Comparison of ENCODE assay signal across 19 mouse cellular contexts in genomic region chr10:50898621-50899020, GRCm38 (mm10). TPM values are rescaled to one million over a fixed set of nuclear protein-coding genes. Genes with fewer than 3 reads are reported as not detected.
DNase-seq lines count a peak whose midpoint lies in the region; ATAC-seq and TF ChIP-seq lines count a peak whose summit lies in the region.
"Had no signal": no experiment of that assay in that cellular context is flagged by ENCODE, and none has a peak within 500 bp of the region (broad histone marks: within the 10 kb centered on the region; RNA-seq: fewer than 3 reads in every experiment).

No protein-coding gene starts in this region.

- ATAC-seq in kidney, embryonic 14.5 days (ENCODE audit: low FRiP score, low TSS enrichment): no peak
- ATAC-seq in limb, embryonic 11.5 days (ENCODE audit: insufficient number of reproducible peaks, low FRiP score, low TSS enrichment, low read depth): no peak
- ATAC-seq in midbrain, embryonic 12.5 days (ENCODE audit: low FRiP score, low read depth): no peak
- no peak for ATAC-seq in midbrain, embryonic 15.5 days (replicated peaks)
- no peak for ATAC-seq in lung, postnatal 0 days

- 0 out of 2 replicates have a peak, but pooled peaks cover 3% of the 10 kb centered on the region for H3K4me1 ChIP-seq in kidney, embryonic 14.5 days (ENCODE audit: control insufficient read depth, insufficient read depth, low read length)
- peaks cover 5% of the 10 kb centered on the region; the same call in 1 of the 2 replicates for H3K4me1 ChIP-seq in limb, embryonic 11.5 days (ENCODE audit: control insufficient read depth, insufficient read depth, low read length)
- peaks cover 29% of the 10 kb centered on the region for H3K4me1 ChIP-seq in limb, embryonic 10.5 days
- H3K4me1 ChIP-seq in midbrain, embryonic 12.5 days: peaks cover 32% of the 10 kb centered on the region
- H3K4me1 ChIP-seq in midbrain, embryonic 15.5 days: peaks cover 23% of the 10 kb centered on the region
- peaks cover 7% of the 10 kb centered on the region for H3K4me1 ChIP-seq in lung, postnatal 0 days (ENCODE audit: insufficient read depth, low read depth, low read length)

- H3K4me3 ChIP-seq in kidney, embryonic 14.5 days (ENCODE audit: low read length): peak overlapping the region; percentile 52
- no peak overlapping the region for H3K4me3 ChIP-seq in limb, embryonic 11.5 days (ENCODE audit: low read depth, low read length)
- no peak overlapping the region for H3K4me3 ChIP-seq in limb, embryonic 10.5 days
- peak overlapping the region; percentile 18; the same call in 1 of the 2 replicates for H3K4me3 ChIP-seq in midbrain, embryonic 12.5 days
- H3K4me3 ChIP-seq in midbrain, embryonic 15.5 days: 0 out of 2 replicates have a peak overlapping the region, but pooled peaks have one; percentile 9
- H3K4me3 ChIP-seq in lung, postnatal 0 days (ENCODE audit: low read depth, low read length): no peak overlapping the region
- H3K4me3 ChIP-seq: embryonic facial prominence, embryonic 12.5 days; heart, embryonic 12.5 days; hindbrain, embryonic 10.5 days had no signal

- 0 out of 2 replicates have a peak overlapping the region, but pooled peaks have one; percentile 19 for H3K9ac ChIP-seq in kidney, embryonic 14.5 days (ENCODE audit: low read depth, low read length)
- H3K9ac ChIP-seq in limb, embryonic 11.5 days (ENCODE audit: low read length): no peak overlapping the region
- H3K9ac ChIP-seq in midbrain, embryonic 12.5 days (replicated peaks): no peak overlapping the region
- no peak overlapping the region for H3K9ac ChIP-seq in midbrain, embryonic 15.5 days
- no peak overlapping the region for H3K9ac ChIP-seq in lung, postnatal 0 days (replicated peaks; ENCODE audit: low read depth)
- H3K9ac ChIP-seq: embryonic facial prominence, embryonic 12.5 days; forebrain, embryonic 12.5 days; heart, embryonic 12.5 days had no signal

- H3K27me3 ChIP-seq in kidney, embryonic 14.5 days (ENCODE audit: control insufficient read depth, insufficient read depth, low read length): peaks cover 70% of the 10 kb centered on the region
- peaks cover 60% of the 10 kb centered on the region for H3K27me3 ChIP-seq in limb, embryonic 11.5 days (ENCODE audit: control insufficient read depth, insufficient read depth, low read length)
- H3K27me3 ChIP-seq in limb, embryonic 10.5 days (ENCODE audit: low read depth, poor library complexity, severe bottlenecking): peaks cover 100% of the 10 kb centered on the region
- H3K27me3 ChIP-seq in midbrain, embryonic 12.5 days: peaks cover 78% of the 10 kb centered on the region
- H3K27me3 ChIP-seq in midbrain, embryonic 15.5 days (replicated peaks): peaks cover 71% of the 10 kb centered on the region
- peaks cover 89% of the 10 kb centered on the region for H3K27me3 ChIP-seq in lung, postnatal 0 days (replicated peaks; ENCODE audit: insufficient read depth, low read length)

- H3K9me3 ChIP-seq in kidney, embryonic 14.5 days (ENCODE audit: control insufficient read depth, low read length): no peaks in the 10 kb centered on the region
- H3K9me3 ChIP-seq in limb, embryonic 11.5 days (ENCODE audit: control insufficient read depth, low read length): no peaks in the 10 kb centered on the region
- H3K9me3 ChIP-seq in limb, embryonic 10.5 days (replicated peaks): no peaks in the 10 kb centered on the region
- H3K9me3 ChIP-seq in midbrain, embryonic 12.5 days: no peaks in the 10 kb centered on the region
- no peaks in the 10 kb centered on the region for H3K9me3 ChIP-seq in midbrain, embryonic 15.5 days
- no peaks in the 10 kb centered on the region for H3K9me3 ChIP-seq in lung, postnatal 0 days (ENCODE audit: low read length)
- H3K9me3 ChIP-seq: embryonic facial prominence, embryonic 12.5 days; forebrain, embryonic 12.5 days; heart, embryonic 12.5 days; hindbrain, embryonic 10.5 days had no signal

- 9% methylated on average over 2 of the region's 2 CpGs for WGBS in kidney, embryonic 14.5 days
- WGBS in limb, embryonic 11.5 days: 32% methylated on average over 2 of the region's 2 CpGs
- WGBS in limb, embryonic 10.5 days: 20% methylated on average over 2 of the region's 2 CpGs
- WGBS in midbrain, embryonic 12.5 days: 9% methylated on average over 2 of the region's 2 CpGs
- WGBS in midbrain, embryonic 15.5 days: 14% methylated on average over 2 of the region's 2 CpGs
- WGBS in lung, postnatal 0 days: 19% methylated on average over 2 of the region's 2 CpGs

- TF ChIP-seq CTCF in lung, postnatal 0 days (IDR thresholded peaks at IDR 0.05): no peak

- TF ChIP-seq EP300 in lung, postnatal 0 days (IDR thresholded peaks at IDR 0.05): no peak

- H3K36me3 ChIP-seq in kidney, embryonic 14.5 days (ENCODE audit: control insufficient read depth, insufficient read depth, low read length): no peaks in the 10 kb centered on the region
- no peaks in the 10 kb centered on the region for H3K36me3 ChIP-seq in limb, embryonic 11.5 days (ENCODE audit: control insufficient read depth, insufficient read depth, low read length)
- no peaks in the 10 kb centered on the region for H3K36me3 ChIP-seq in limb, embryonic 10.5 days
- H3K36me3 ChIP-seq in midbrain, embryonic 12.5 days: no peaks in the 10 kb centered on the region
- H3K36me3 ChIP-seq in midbrain, embryonic 15.5 days (replicated peaks): no peaks in the 10 kb centered on the region
- no peaks in the 10 kb centered on the region for H3K36me3 ChIP-seq in lung, postnatal 0 days (ENCODE audit: insufficient read depth, low read length)
- H3K36me3 ChIP-seq: embryonic facial prominence, embryonic 12.5 days; forebrain, embryonic 12.5 days; heart, embryonic 12.5 days; hindbrain, embryonic 10.5 days had no signal

- H3K27ac ChIP-seq in kidney, embryonic 14.5 days (ENCODE audit: low read depth, low read length): no peak overlapping the region
- no peak overlapping the region for H3K27ac ChIP-seq in limb, embryonic 11.5 days (replicated peaks; ENCODE audit: low read depth, low read length)
- no peak overlapping the region for H3K27ac ChIP-seq in limb, embryonic 10.5 days
- H3K27ac ChIP-seq in midbrain, embryonic 12.5 days (replicated peaks): no peak overlapping the region
- H3K27ac ChIP-seq in midbrain, embryonic 15.5 days: no peak overlapping the region
- no peak overlapping the region for H3K27ac ChIP-seq in lung, postnatal 0 days (ENCODE audit: low read length)
- H3K27ac ChIP-seq: embryonic facial prominence, embryonic 12.5 days; forebrain, embryonic 12.5 days; gastrocnemius, adult 2 months; hindbrain, embryonic 10.5 days had no signal

- peak overlapping the region; percentile 26; the same call in 1 of the 2 replicates for H3K4me2 ChIP-seq in kidney, embryonic 14.5 days (replicated peaks; ENCODE audit: low read depth, low read length)
- no peak overlapping the region for H3K4me2 ChIP-seq in limb, embryonic 11.5 days (ENCODE audit: low read depth, severe bottlenecking)
- H3K4me2 ChIP-seq in midbrain, embryonic 12.5 days (replicated peaks): no peak overlapping the region
- H3K4me2 ChIP-seq in midbrain, embryonic 15.5 days: no peak overlapping the region
- H3K4me2 ChIP-seq in lung, postnatal 0 days (replicated peaks; ENCODE audit: low read depth, low read length): no peak overlapping the region
- H3K4me2 ChIP-seq: embryonic facial prominence, embryonic 12.5 days; heart, embryonic 12.5 days had no signal

- DNase-seq in kidney, adult 8-10 months: no peak
- DNase-seq in limb, embryonic 11.5 days (ENCODE audit: low spot score): peak; percentile 22
- DNase-seq in limb, embryonic 10.5 days (ENCODE audit: low spot score): no peak
- DNase-seq in MN1 (ENCODE audit: low spot score): no peak
- no peak for DNase-seq in lung, postnatal 0 days (ENCODE audit: low spot score)
- DNase-seq: adrenal gland, adult 8-10 months; adrenal gland, postnatal 36 days; cerebellum, adult 11 months; cerebellum, adult 8-10 months; gastrocnemius, adult 2 months; gastrocnemius, postnatal 25 days had no signal

RNA-seq across cellular contexts. Expression of gene Sim1, which starts 4.1 kb away (rescaled TPM):
- polyA plus RNA-seq in kidney, embryonic 14.5 days (2014; fragmentation: Nextera tagmentation; extraction: Ambion mirVana): 14.7 and 17.1 TPM in 2 replicates
- polyA plus RNA-seq in limb, embryonic 11.5 days (2014; fragmentation: Nextera tagmentation; extraction: Ambion mirVana): 0.49 and 1.1 TPM in 2 replicates
- 0.65 and 0.74 TPM in 2 replicates for polyA plus RNA-seq in limb, embryonic 10.5 days (2016; fragmentation: Nextera tagmentation; extraction: Ambion mirVana)
- polyA plus RNA-seq in midbrain, embryonic 12.5 days (2016; fragmentation: Nextera tagmentation; extraction: Ambion mirVana): 5.1 and 6.0 TPM in 2 replicates
- 2.1 and 3.8 TPM in 2 replicates for polyA plus RNA-seq in midbrain, embryonic 15.5 days (2015; fragmentation: Nextera tagmentation; extraction: Ambion mirVana)
- not detected in 2 replicates for polyA plus RNA-seq in lung, postnatal 0 days (2015; fragmentation: Nextera tagmentation; extraction: Ambion mirVana)
- polyA plus RNA-seq: heart, embryonic 12.5 days; heart, embryonic 16.5 days had no signal

Comparison
In these comparisons a context has a peak if more than half of its experiments do, and no peak if none do; other contexts are left out.
1. H3K4me3 ChIP-seq: peak in kidney, embryonic 14.5 days (single experiment), midbrain, embryonic 12.5 days (single experiment) and midbrain, embryonic 15.5 days (single experiment); none in limb, embryonic 11.5 days (single experiment), limb, embryonic 10.5 days (single experiment) and lung, postnatal 0 days (single experiment).